Mouse (Mus musculus): Measurements from ENCODE around the gene Gucy2c. TPM values are rescaled to one million over a fixed set of nuclear protein-coding genes. Genes with fewer than 3 reads are reported as not detected.

The Gucy2c gene
- polyA plus RNA-seq (2015; fragmentation: Nextera tagmentation; extraction: Ambion mirVana) = 0.13 and 0.15 TPM in 2 replicates

GRCm38 (mm10) chr6:136781377-136781986, at the start of gene Gucy2c:
Gene Gucy2c, minus strand, starts transcription at chr6:136781765.

DNA sequence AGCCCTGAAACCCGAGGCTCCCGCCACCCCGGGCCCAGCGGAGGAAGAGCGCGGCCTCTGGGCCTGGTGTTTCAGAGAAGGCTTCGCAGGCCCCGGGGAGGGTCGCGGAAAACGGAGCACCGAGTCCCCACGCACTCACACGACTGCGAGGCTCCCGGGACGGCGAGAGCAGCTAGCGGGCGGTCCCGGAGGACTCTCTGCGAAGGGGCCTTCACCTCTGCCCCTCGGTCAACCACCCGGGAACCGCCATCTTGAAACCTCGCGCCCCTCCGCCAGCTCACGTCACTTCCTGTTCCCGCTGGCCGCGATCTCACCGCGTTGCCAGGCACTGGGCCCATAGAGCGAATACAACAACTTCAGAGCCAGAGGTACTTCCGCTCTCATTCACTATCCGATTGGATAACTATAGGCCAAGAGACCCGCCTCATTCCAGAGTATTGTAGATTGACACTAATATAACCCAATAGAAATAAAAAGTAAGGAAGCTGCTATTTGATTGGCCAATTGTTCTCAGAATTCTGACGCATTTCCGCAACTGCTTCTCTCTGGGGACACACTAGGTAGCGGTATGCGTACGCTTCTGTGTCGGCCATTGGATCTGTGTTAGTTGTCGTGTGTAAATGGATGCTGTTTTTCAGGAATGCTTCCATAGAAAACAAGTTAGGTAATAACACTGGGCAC, 46.5 kb upstream of the Gucy2c start, which contains the start of gene Wbp11:
Wbp11 (minus strand) TSS at position 353 of the 681 bp plus-strand sequence.

DNA sequence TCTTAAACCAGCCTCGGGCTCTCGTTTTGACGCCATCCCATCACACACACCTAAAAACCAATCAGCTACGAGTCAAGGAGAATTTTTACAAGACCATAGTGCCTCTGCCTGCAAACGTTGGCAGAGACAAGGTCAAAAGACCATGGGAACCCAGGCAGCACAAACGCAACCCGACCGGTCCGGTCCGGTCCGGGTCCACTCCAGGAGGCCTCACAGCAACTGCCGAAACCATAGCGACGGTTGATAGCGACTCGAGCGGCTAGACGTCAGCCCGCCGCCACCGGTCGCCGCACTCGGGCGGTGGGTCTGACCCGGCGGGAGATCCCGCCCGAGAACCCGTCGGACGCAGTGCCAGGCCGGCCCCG, 45.9 kb upstream of the Gucy2c start, which contains the start of gene BC049715:
BC049715 (plus strand) TSS at position 111 of the 365 bp plus-strand sequence.

GRCm38 (mm10) chr6:136808014-136808417, 26.5 kb upstream of the Gucy2c start, which contains the start of gene H2afj:
Gene H2afj, plus strand, starts transcription at chr6:136808244.

GRCm38 (mm10) chr6:136803739-136804633, 22.4 kb upstream of the Gucy2c start, which contains the start of gene Hist4h4:
Gene Hist4h4, minus strand, starts transcription at chr6:136804415.

DNA sequence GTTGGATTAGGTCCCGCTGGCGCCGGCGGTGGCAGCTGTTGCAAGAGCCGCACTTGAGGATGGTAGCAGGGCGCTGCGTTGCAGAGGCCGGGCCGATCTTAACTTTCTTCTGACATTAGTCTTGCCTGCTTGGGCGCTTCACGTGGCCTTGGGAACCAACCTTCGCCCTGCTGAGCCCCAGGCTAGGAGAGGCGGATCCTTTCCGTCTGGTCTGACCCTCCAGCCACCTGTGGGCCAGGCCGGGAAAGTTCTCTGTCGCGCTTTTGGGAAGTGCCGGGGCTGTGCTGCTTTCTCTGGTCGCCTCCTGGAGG, 119.9 kb downstream of the Gucy2c start, which contains the start of gene Plbd1:
Plbd1 (minus strand) TSS at position 223 of the 311 bp plus-strand sequence.

Other genes with a start within 250 kb of the Gucy2c start
- 36.9 and 50.8 TPM in 2 replicates for gene Plbd1, start 119.8 kb downstream of the Gucy2c start, polyA plus RNA-seq (2015; fragmentation: Nextera tagmentation; extraction: Ambion mirVana)
- 3.0 and 4.6 TPM in 2 replicates for gene Hist4h4, start 22.6 kb upstream of the Gucy2c start, polyA plus RNA-seq (2015; fragmentation: Nextera tagmentation; extraction: Ambion mirVana)
- 258 and 277 TPM in 2 replicates for gene H2afj, start 26.5 kb upstream of the Gucy2c start, polyA plus RNA-seq (2015; fragmentation: Nextera tagmentation; extraction: Ambion mirVana)
- 1.2 TPM in 2 replicates for gene BC049715, start 45.9 kb upstream of the Gucy2c start, polyA plus RNA-seq (2015; fragmentation: Nextera tagmentation; extraction: Ambion mirVana)
- 61.2 and 64.8 TPM in 2 replicates for gene Wbp11, start 46.5 kb upstream of the Gucy2c start, polyA plus RNA-seq (2015; fragmentation: Nextera tagmentation; extraction: Ambion mirVana)
- 0.18 TPM in 1 of 2 replicates, not detected in the other for gene Smco3, start 53.7 kb upstream of the Gucy2c start, polyA plus RNA-seq (2015; fragmentation: Nextera tagmentation; extraction: Ambion mirVana)
- gene Art4, start 76.0 kb upstream of the Gucy2c start, polyA plus RNA-seq (2015; fragmentation: Nextera tagmentation; extraction: Ambion mirVana) = 18.0 and 21.3 TPM in 2 replicates
- 80.3 and 109 TPM in 2 replicates for gene Mgp, start 94.1 kb upstream of the Gucy2c start, polyA plus RNA-seq (2015; fragmentation: Nextera tagmentation; extraction: Ambion mirVana)
- 1.3 and 2.0 TPM in 2 replicates for gene Erp27, start 140.4 kb upstream of the Gucy2c start, polyA plus RNA-seq (2015; fragmentation: Nextera tagmentation; extraction: Ambion mirVana)
- gene Pde6h, start 142.1 kb upstream of the Gucy2c start, polyA plus RNA-seq (2015; fragmentation: Nextera tagmentation; extraction: Ambion mirVana) = 0.05 and 0.72 TPM in 2 replicates
- gene Arhgdib, start 160.1 kb upstream of the Gucy2c start, polyA plus RNA-seq (2015; fragmentation: Nextera tagmentation; extraction: Ambion mirVana) = 283 and 386 TPM in 2 replicates

Measured in spleen, postnatal 0 days (tissue).